Mouse (Mus musculus) liver, embryonic 14.5 days (tissue): ENCODE measurements around the gene Lbhd1. TPM values are rescaled to one million over a fixed set of nuclear protein-coding genes. Genes with fewer than 3 reads are reported as not detected.

Source experiments
- ATAC-seq: fragments of 200-750 bp; cut with Nextera tagmentation; 2 replicates; pipeline ENCODE4 v1.8.0; 2017; ENCODE audit warnings: moderate number of reproducible peaks, mild to moderate bottlenecking, moderate library complexity; ENCODE audit not compliant: insufficient read depth
- DNase-seq, 3 experiments: peaks; one replicate each; pipeline ENCODE4 v3.0.0-alpha.2; 2012 to 2013; ENCODE audit warnings: low read depth in 3 of 3, low spot score in 3 of 3
- H3K27ac ChIP-seq: fragments of 300-500 bp; sonication (generic); 2 replicates; pipeline ENCODE4 v1.5.1; 2014; ENCODE audit warnings: moderate library complexity, mild to moderate bottlenecking, control low read depth, inconsistent platforms
- H3K27me3 ChIP-seq: fragments of 300-500 bp; sonication (generic); 2 replicates; pipeline ENCODE4 v1.6.1; 2014; ENCODE audit warnings: mild to moderate bottlenecking, low read length, moderate library complexity; ENCODE audit not compliant: control insufficient read depth, insufficient read depth
- H3K36me3 ChIP-seq: fragments of 300-500 bp; sonication (generic); replicated peaks from 2 replicates; pipeline ENCODE4 v1.6.1; 2014; ENCODE audit warnings: low read depth; ENCODE audit not compliant: control insufficient read depth, insufficient read depth
- H3K4me1 ChIP-seq, 2 experiments: fragments of 200-500 bp in 1 of 2; fragments of 300-500 bp in 1 of 2; sonication (generic) in 1 of 2; replicated peaks; 2 replicates each; pipeline ENCODE4 v1.6.1; 2012 to 2014; ENCODE audit warnings: antibody characterized with exemption in 1 of 2, inconsistent platforms in 1 of 2, low read length in 1 of 2; ENCODE audit not compliant: control insufficient read depth in 2 of 2, insufficient read depth in 2 of 2
- H3K4me2 ChIP-seq: fragments of 300-500 bp; sonication (generic); 2 replicates; pipeline ENCODE4 v1.6.1; 2014; ENCODE audit warnings: low read depth, mild to moderate bottlenecking, control low read depth, moderate library complexity
- H3K4me3 ChIP-seq, 2 experiments: fragments of 200-500 bp in 1 of 2; fragments of 300-500 bp in 1 of 2; sonication (generic) in 1 of 2; 2 replicates each; pipeline ENCODE4 v1.5.1; 2012 to 2014; ENCODE audit warnings: low read depth in 2 of 2, low read length in 2 of 2, mild to moderate bottlenecking in 2 of 2, control low read depth in 1 of 2, inconsistent platforms in 1 of 2, moderate library complexity in 1 of 2; ENCODE audit not compliant: insufficient read depth in 1 of 2
- H3K9ac ChIP-seq: fragments of 300-500 bp; sonication (generic); replicated peaks from 2 replicates; pipeline ENCODE4 v1.6.1; 2014; ENCODE audit warnings: mild to moderate bottlenecking, control low read depth, moderate library complexity
- H3K9me3 ChIP-seq: fragments of 300-500 bp; sonication (generic); 2 replicates; pipeline ENCODE4 v1.6.1; 2016; ENCODE audit warnings: low read length, mixed read lengths; ENCODE audit not compliant: control insufficient read depth
- CTCF ChIP-seq: IDR thresholded peaks from 2 replicates; pipeline ENCODE4 v1.5.1; 2016; ENCODE audit warnings: antibody characterized with exemption, low read depth, control low read depth
- EP300 ChIP-seq: IDR thresholded peaks from 2 replicates; pipeline ENCODE4 v1.6.1; 2016; ENCODE audit warnings: antibody characterized with exemption, low read depth
- WGBS: fragments of 180-500 bp; shearing (Covaris S2); extraction: QIAGEN DNeasy Blood & Tissue Kit; methylation state at CpG from one replicate; pipeline ENCODE4 v1.1.7; 2014; ENCODE audit not compliant: insufficient replicate concordance; 5-methylcytosine and 5-hydroxymethylcytosine counted together
- polyA plus RNA-seq, 2 experiments: library from polyadenylated mRNA; depleted of rRNA in 1 of 2; stranded (reverse) in 1 of 2; unstranded in 1 of 2; fragments of >200 nt; fragmentation: Nextera tagmentation in 1 of 2; extraction: Ambion mirVana in 1 of 2; gene quantifications; 2 replicates each; pipeline versions ENCODE4 v1.2.1 to v1.2.3; 2012 to 2014

The Lbhd1 gene
- polyA plus RNA-seq, 2 experiments = 3.7 to 43.7 TPM

DNA sequence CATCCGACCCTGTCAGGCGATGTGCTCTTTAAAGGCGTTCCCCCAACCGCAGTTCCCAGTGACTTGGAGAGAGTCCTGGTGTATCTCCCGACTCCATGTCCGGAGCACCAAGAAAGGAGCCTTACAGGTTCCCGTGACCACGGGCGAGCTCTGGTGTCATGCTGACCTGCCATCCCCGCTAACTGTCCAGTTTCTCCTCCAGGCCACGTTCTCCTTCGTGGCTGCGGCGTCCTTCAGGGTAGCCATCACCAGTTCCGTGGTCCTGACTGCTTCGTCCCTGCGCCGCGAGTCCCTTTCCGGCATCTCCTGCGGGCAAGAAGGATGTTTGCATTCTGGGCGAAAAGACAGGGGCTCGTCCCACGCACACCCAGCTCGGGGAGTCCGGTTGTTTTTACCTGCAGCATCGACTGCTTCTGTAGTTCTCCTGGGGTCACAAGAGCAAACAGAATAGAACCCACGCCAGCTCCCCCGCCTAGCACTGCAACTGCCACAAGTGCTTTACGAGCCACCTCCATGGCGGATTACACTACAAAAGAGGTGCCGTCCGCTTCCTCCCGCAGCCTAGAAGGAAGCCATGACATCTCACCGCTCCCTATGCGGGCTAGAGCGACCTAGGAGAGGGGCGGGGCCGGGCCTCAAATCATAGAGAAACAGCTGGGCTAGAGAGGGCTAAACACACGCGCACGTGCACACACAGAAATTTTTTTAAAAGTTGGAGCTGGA is 3.1 kb upstream of the Lbhd1 start, which contains the start of gene Uqcc3:
Gene Uqcc3, minus strand, starts transcription at position 613 of the 723 bp plus-strand sequence.
- Histone ChIP-seq H3K4me1 (peaks cover 6% of the 10 kb centered on the region in 2 experiments), H3K4me2 (peak within 1 kb of the TSS; percentile 79), H3K36me3 (peaks cover 10% of the 10 kb centered on the region), H3K9ac (peak within 1 kb of the TSS; percentile 87), H3K27ac (peak within 1 kb of the TSS; percentile 36), H3K4me3 (peak within 1 kb of the TSS; percentile 89 to 97), H3K27me3 (no peaks in the 10 kb centered on the region), H3K9me3 (no peaks in the 10 kb centered on the region)
- ATAC-seq (peak; percentile 94), DNase-seq (peak; percentile 78 to 84 (median 79))
- TF ChIP-seq EP300 (no peak), CTCF (no peak)
- WGBS = under 1% methylated on average over 42 of the region's 42 CpGs

GRCm38 (mm10) chr19:8881034-8881392 is 2.5 kb upstream of the Lbhd1 start:
- Histone ChIP-seq H3K4me3 (peak overlapping the region; percentile 89 to 97), H3K27ac (no peak overlapping the region), H3K27me3 (no peaks in the 10 kb centered on the region), H3K4me2 (peak overlapping the region; percentile 79), H3K9me3 (no peaks in the 10 kb centered on the region), H3K36me3 (peaks cover 8% of the 10 kb centered on the region), H3K9ac (peak overlapping the region; percentile 87), H3K4me1 (peaks cover 6% of the 10 kb centered on the region in 2 experiments)
- DNase-seq (no peak), ATAC-seq (no peak)
- TF ChIP-seq CTCF (no peak), EP300 (no peak; the same call in 1 of the 2 replicates)
- 5% methylated on average over 3 of the region's 3 CpGs for WGBS

DNA sequence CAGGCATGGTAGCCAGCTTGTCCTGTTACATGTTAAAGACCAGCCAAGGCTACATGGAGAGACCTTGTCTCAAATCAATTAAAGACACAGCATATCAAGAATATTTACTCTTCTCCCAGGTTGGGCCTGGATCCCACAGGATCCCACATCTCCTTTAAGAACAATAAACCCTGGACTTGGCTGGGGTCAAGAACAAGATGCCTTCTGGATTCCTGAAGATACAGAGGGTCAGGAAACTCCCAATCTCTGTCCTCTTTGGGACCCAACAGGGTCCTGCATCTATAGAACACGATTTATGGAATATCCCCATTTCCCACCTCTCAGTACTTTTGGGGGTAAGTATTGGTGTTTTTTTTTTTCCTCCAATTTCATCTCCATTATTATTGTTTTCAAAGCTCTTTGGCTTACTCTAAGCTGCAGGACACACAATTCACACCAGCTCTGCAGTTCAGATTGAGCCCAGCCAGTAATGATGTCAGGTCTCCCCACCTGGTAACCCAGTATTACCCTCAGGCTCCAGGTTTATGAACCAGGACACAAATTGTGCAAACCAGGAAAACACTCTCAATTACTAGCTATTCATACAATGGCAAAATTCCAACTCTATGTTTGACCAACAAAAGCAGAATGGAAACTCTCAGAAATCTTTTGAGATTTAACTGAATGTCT is 3.5 kb downstream of the Lbhd1 start:
- peaks cover 13 to 19% of the 10 kb centered on the region in 2 experiments for H3K4me1 ChIP-seq
- no peak for TF ChIP-seq CTCF
- TF ChIP-seq EP300 = no peak
- ATAC-seq = no peak
- H3K9ac ChIP-seq = peak overlapping the region; percentile 72
- no peaks in the 10 kb centered on the region for H3K27me3 ChIP-seq
- WGBS = 29% methylated on average over 1 of the region's 1 CpGs
- no peak for DNase-seq
- H3K4me3 ChIP-seq = peak overlapping the region; percentile 19 to 75; a peak in 2 of 4 replicates
- H3K4me2 ChIP-seq = peak overlapping the region; percentile 95
- peak overlapping the region; percentile 77 for H3K27ac ChIP-seq
- no peaks in the 10 kb centered on the region for H3K9me3 ChIP-seq
- peaks cover 12% of the 10 kb centered on the region for H3K36me3 ChIP-seq

DNA sequence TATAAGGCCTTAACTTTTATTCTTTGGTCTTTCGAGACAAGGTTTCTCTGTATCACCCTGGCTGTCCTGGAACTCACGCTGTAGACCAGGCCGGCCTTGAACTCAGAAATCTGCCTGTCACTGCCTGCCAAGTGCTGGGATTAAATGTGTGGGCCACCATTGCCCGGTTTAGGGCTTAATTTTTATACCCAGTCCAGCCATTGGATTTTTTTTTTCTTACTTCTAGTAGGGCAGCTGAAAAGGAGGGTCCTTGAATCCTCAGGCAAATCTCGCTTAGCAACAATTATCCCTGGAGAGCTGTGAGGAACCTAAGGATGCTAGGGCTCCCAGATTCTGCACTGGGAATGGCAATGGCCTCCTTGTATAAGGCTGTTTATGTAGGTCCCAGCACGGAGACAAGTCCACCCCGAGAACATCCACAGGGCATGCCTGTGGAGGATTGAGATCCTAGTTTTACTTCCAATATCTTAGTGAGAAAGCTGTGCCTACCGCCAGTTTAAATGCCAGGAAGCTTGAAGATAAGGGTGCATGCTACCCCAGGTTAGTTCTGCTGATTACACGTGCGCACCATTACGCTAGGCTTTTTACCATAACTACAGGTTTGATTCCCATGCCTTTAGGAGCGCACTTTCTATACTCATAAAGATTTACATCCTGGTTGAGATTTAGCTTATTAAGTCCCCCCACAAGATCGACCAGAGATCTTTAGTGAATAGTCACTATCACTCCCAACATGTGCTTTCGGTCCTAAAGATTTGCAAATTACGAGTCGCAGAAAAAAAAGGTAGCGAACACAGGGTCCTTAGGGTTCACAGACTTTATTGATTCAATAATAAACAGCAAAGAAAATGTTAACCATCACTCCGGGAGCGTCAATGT is 4.3 kb downstream of the Lbhd1 start:
- 8% methylated on average over 19 of the region's 19 CpGs for WGBS
- ATAC-seq = no peak
- DNase-seq = peak in 1 of 3 experiments; percentile 47
- Histone ChIP-seq H3K27me3 (no peaks in the 10 kb centered on the region), H3K4me1 (peaks cover 13 to 19% of the 10 kb centered on the region in 2 experiments), H3K4me2 (peak overlapping the region; percentile 95), H3K4me3 (peak overlapping the region; percentile 75 to 97), H3K27ac (peak overlapping the region; percentile 77), H3K36me3 (peaks cover 12% of the 10 kb centered on the region), H3K9me3 (no peaks in the 10 kb centered on the region), H3K9ac (peak overlapping the region; percentile 72)
- no peak; the same call in 1 of the 2 replicates for TF ChIP-seq EP300
- no peak for TF ChIP-seq CTCF
